ENCODE assay signal across 18 mouse cellular contexts in the genomic region with DNA sequence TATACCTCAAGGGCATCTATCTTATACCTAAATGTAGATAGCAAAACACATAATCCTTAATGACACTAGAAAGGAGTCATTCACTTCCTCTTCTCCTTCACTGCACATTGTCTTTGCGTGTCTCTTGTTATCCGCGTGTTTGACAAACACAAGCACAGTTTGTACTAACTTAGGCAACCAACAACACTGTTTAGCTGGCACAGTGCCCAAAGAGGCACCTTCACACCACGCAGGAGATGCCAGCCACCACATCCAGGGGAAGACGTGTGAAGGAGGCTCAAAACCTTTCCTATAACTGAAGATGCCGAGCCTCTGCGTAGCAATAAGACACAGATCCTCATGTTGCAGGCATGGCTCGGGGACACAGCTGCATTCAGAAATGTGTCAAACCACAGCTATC.
DNase-seq lines count a peak whose midpoint lies in the region; ATAC-seq lines count a peak whose summit lies in the region.
"Had no signal": no experiment of that assay in that cellular context is flagged by ENCODE, and none has a peak within 500 bp of the region (broad histone marks: within the 10 kb centered on the region; RNA-seq: fewer than 3 reads in every experiment).

No protein-coding gene starts in this region.

- no peak overlapping the region for H3K9ac ChIP-seq in forebrain, embryonic 12.5 days
- no peak overlapping the region for H3K9ac ChIP-seq in forebrain, embryonic 13.5 days
- H3K9ac ChIP-seq: forebrain, postnatal 0 days; heart, embryonic 13.5 days; midbrain, embryonic 15.5 days; neural tube, embryonic 12.5 days had no signal

- WGBS in forebrain, embryonic 12.5 days, result 60% methylated on average over 8 of the region's 8 CpGs
- WGBS in forebrain, embryonic 13.5 days, result 60% methylated on average over 8 of the region's 8 CpGs
- 61% methylated on average over 8 of the region's 8 CpGs for WGBS in heart, embryonic 10.5 days

- no peak overlapping the region for H3K4me3 ChIP-seq in forebrain, embryonic 12.5 days (replicated peaks)
- H3K4me3 ChIP-seq in forebrain, embryonic 13.5 days, result no peak overlapping the region
- H3K4me3 ChIP-seq in heart, embryonic 10.5 days, result no peak overlapping the region
- H3K4me3 ChIP-seq: heart, embryonic 13.5 days; layer of hippocampus, adult 2 months; midbrain, embryonic 15.5 days; neural tube, embryonic 12.5 days had no signal

- H3K4me2 ChIP-seq in forebrain, embryonic 12.5 days, result no peak overlapping the region
- no peak overlapping the region for H3K4me2 ChIP-seq in forebrain, embryonic 13.5 days
- H3K4me2 ChIP-seq: heart, embryonic 13.5 days; midbrain, embryonic 15.5 days; neural tube, embryonic 12.5 days had no signal

- intact Hi-C loops in heart, postnatal 14 days (cut with DNase I), result no loop called here

- H3K4me1 ChIP-seq in forebrain, embryonic 12.5 days, result peaks cover 20% of the 10 kb centered on the region
- H3K4me1 ChIP-seq in forebrain, embryonic 13.5 days, result peaks cover 30% of the 10 kb centered on the region
- H3K4me1 ChIP-seq in heart, embryonic 10.5 days, result peaks cover 7% of the 10 kb centered on the region; the same call in 1 of the 2 replicates
- H3K4me1 ChIP-seq: midbrain, embryonic 15.5 days; neural tube, embryonic 12.5 days had no signal

- H3K9me3 ChIP-seq in forebrain, embryonic 12.5 days, result no peaks in the 10 kb centered on the region
- H3K9me3 ChIP-seq in forebrain, embryonic 13.5 days (replicated peaks), result no peaks in the 10 kb centered on the region
- H3K9me3 ChIP-seq in heart, embryonic 10.5 days, result no peaks in the 10 kb centered on the region
- H3K9me3 ChIP-seq: heart, embryonic 13.5 days; midbrain, embryonic 15.5 days; neural tube, embryonic 12.5 days had no signal

- DNase-seq in heart, postnatal 14 days, result peak; percentile 14 to 15
- no peak for DNase-seq in heart, embryonic 10.5 days (ENCODE audit: low spot score)
- DNase-seq in retina, postnatal 1 day, result peak; percentile 32
- no peak for DNase-seq in retina, embryonic 14.5 days (ENCODE audit: low spot score)
- DNase-seq in heart, postnatal 4 days, result peak; percentile 22
- DNase-seq: adrenal gland, postnatal 25 days; cerebellum, adult 9-10 months; forebrain, postnatal 0 days; gastrocnemius, postnatal 25 days had no signal

- H3K27me3 ChIP-seq in forebrain, embryonic 12.5 days, result no peaks in the 10 kb centered on the region
- no peaks in the 10 kb centered on the region for H3K27me3 ChIP-seq in forebrain, embryonic 13.5 days
- no peaks in the 10 kb centered on the region for H3K27me3 ChIP-seq in heart, embryonic 10.5 days (ENCODE audit: insufficient read depth, poor library complexity, severe bottlenecking)
- H3K27me3 ChIP-seq: heart, embryonic 13.5 days; midbrain, embryonic 15.5 days; neural tube, embryonic 12.5 days had no signal

- peak; percentile 44; the same call in 1 of the 2 replicates for ATAC-seq in forebrain, embryonic 12.5 days (ENCODE audit: low FRiP score)
- ATAC-seq in forebrain, embryonic 13.5 days, result no peak
- ATAC-seq: forebrain, postnatal 0 days; intestine, postnatal 0 days; lung, postnatal 0 days; midbrain, embryonic 15.5 days had no signal

- H3K36me3 ChIP-seq in forebrain, embryonic 12.5 days (replicated peaks), result no peaks in the 10 kb centered on the region
- no peaks in the 10 kb centered on the region for H3K36me3 ChIP-seq in forebrain, embryonic 13.5 days (ENCODE audit: poor library complexity, severe bottlenecking)
- no peaks in the 10 kb centered on the region for H3K36me3 ChIP-seq in heart, embryonic 10.5 days
- H3K36me3 ChIP-seq: midbrain, embryonic 15.5 days; neural tube, embryonic 12.5 days had no signal

- 0 out of 2 replicates have a peak overlapping the region, but pooled peaks have one; percentile 19 for H3K27ac ChIP-seq in forebrain, embryonic 12.5 days
- H3K27ac ChIP-seq in forebrain, embryonic 13.5 days, result no peak overlapping the region; the same call in 1 of the 2 replicates
- H3K27ac ChIP-seq in heart, embryonic 10.5 days, result no peak overlapping the region
- H3K27ac ChIP-seq: heart, embryonic 13.5 days; layer of hippocampus, adult 2 months; macrophage; midbrain, embryonic 15.5 days; neural tube, embryonic 12.5 days had no signal

Comparison
In these comparisons a context has a peak if more than half of its experiments do, and no peak if none do; other contexts are left out.
1. DNase-seq: peak in heart, postnatal 14 days (2 of 2), retina, postnatal 1 day (single experiment) and heart, postnatal 4 days (single experiment); none in heart, embryonic 10.5 days (single experiment) and retina, embryonic 14.5 days (single experiment).